Mouse (Mus musculus): ENCODE data around the gene Samd4. TPM values are rescaled to one million over a fixed set of nuclear protein-coding genes. Genes with fewer than 3 reads are reported as not detected.

Samd4 gene
- polyA plus RNA-seq, 1 experiment from 2014 or later: 0.87 TPM

DNA sequence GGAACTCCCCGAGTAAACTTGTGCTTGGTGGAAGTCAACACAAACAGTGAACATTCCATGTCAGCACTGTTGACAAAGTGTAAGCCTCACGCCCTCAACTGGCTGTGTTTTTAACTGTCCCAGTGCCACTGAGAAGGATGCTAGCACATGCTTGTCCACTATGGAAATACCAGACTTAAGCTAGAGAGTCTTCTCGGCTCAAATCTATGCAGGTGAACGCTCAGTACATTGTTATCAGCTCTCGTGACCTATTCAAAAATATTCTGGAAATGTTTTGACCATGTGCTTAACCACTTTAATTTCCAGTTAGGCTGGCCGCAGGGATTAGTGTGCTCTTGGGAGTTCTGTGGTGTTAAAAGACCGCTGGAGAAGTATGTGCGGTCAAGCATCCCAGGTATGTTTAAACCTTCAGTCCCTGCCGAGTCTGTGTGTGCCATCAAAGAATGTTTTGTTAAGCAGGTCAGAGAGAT is 73.0 kb downstream of the Samd4 start:
- no peaks in the 10 kb centered on the region for H3K4me1 ChIP-seq (ENCODE audit: control insufficient read depth, low read depth, low read length)
- no peak for ATAC-seq (ENCODE audit: low read depth)
- H3K9ac ChIP-seq (ENCODE audit: low read depth, low read length): no peak overlapping the region
- whole genome bisulfite sequencing (ENCODE audit: insufficient replicate concordance): 52% methylated on average over 9 of the region's 9 CpGs
- H3K27ac ChIP-seq (ENCODE audit: low read length): no peak overlapping the region
- H3K27me3 ChIP-seq (ENCODE audit: control insufficient read depth, insufficient read depth, low read depth, low read length): no peaks in the 10 kb centered on the region
- no peak overlapping the region for H3K4me3 ChIP-seq (ENCODE audit: low read depth, low read length)
- no peaks in the 10 kb centered on the region for H3K9me3 ChIP-seq (replicated peaks; ENCODE audit: control insufficient read depth, low read length)
- no peaks in the 10 kb centered on the region for H3K36me3 ChIP-seq (ENCODE audit: control insufficient read depth, insufficient read depth)
- H3K4me2 ChIP-seq (ENCODE audit: low read depth, low read length): no peak overlapping the region

DNA sequence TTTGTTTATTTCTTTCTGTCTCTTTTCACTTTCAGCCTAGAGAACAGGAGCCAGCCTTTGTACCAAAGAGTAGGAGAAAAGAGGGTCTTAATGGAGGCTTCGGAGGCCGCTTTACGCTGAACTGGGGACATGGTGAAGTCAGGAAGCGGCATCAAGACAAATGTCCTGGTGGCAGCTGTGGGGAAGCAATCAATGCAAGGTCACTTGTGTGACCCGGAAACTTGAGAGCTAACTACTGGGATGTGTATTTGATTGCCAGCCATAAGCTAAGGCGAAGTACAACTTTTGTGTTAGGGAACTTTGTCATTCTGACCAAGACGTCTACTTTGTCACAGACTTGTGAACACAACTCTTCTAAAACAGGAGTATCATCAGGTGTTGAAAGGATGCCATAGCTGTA is 73.5 kb downstream of the Samd4 start:
- ATAC-seq (ENCODE audit: low read depth): no peak
- no peaks in the 10 kb centered on the region for H3K27me3 ChIP-seq (ENCODE audit: control insufficient read depth, insufficient read depth, low read depth, low read length)
- 33% methylated on average over 7 of the region's 7 CpGs for WGBS (ENCODE audit: insufficient replicate concordance)
- H3K9ac ChIP-seq (ENCODE audit: low read depth, low read length): no peak overlapping the region
- H3K4me3 ChIP-seq (ENCODE audit: low read depth, low read length): no peak overlapping the region
- no peaks in the 10 kb centered on the region for H3K4me1 ChIP-seq (ENCODE audit: control insufficient read depth, low read depth, low read length)
- no peaks in the 10 kb centered on the region for H3K36me3 ChIP-seq (ENCODE audit: control insufficient read depth, insufficient read depth)
- no peak overlapping the region for H3K4me2 ChIP-seq (ENCODE audit: low read depth, low read length)
- H3K27ac ChIP-seq (ENCODE audit: low read length): no peak overlapping the region
- H3K9me3 ChIP-seq (replicated peaks; ENCODE audit: control insufficient read depth, low read length): no peaks in the 10 kb centered on the region

DNA sequence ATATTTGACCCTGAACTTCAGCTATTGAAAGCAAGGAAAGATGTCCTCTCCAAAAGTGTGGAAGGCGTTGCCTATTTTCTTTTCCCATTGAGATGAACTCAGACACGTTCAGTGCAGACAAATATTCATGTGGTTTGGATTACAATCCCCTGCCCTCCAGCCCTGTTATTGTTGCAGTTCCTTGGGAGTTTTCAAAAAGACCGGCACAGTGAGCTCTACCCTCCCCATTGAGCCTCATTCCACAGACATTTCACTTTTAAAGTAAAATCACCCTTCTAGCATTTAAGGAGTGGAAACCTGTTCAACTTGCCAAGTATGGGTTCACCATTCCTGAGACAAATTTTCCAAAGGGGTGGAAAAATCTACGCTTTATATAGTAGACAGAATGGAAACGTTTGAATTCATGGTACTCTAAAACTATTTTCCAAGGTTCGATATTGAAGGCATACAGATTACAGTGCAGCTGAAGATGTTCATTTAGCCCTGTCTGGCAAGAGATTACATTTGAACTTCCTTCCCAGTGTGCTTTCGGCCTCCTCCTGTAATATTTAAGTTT is 76.6 kb downstream of the Samd4 start:
- no peak overlapping the region for H3K4me2 ChIP-seq (ENCODE audit: low read depth, low read length)
- H3K9ac ChIP-seq (ENCODE audit: low read depth, low read length): no peak overlapping the region
- no peaks in the 10 kb centered on the region for H3K27me3 ChIP-seq (ENCODE audit: control insufficient read depth, insufficient read depth, low read depth, low read length)
- H3K36me3 ChIP-seq (ENCODE audit: control insufficient read depth, insufficient read depth): no peaks in the 10 kb centered on the region
- H3K4me1 ChIP-seq (ENCODE audit: control insufficient read depth, low read depth, low read length): no peaks in the 10 kb centered on the region
- no peak overlapping the region for H3K27ac ChIP-seq (ENCODE audit: low read length)
- no peak for ATAC-seq (ENCODE audit: low read depth)
- no peaks in the 10 kb centered on the region for H3K9me3 ChIP-seq (replicated peaks; ENCODE audit: control insufficient read depth, low read length)
- WGBS (ENCODE audit: insufficient replicate concordance): 66% methylated on average over 7 of the region's 7 CpGs
- no peak overlapping the region for H3K4me3 ChIP-seq (ENCODE audit: low read depth, low read length)

DNA sequence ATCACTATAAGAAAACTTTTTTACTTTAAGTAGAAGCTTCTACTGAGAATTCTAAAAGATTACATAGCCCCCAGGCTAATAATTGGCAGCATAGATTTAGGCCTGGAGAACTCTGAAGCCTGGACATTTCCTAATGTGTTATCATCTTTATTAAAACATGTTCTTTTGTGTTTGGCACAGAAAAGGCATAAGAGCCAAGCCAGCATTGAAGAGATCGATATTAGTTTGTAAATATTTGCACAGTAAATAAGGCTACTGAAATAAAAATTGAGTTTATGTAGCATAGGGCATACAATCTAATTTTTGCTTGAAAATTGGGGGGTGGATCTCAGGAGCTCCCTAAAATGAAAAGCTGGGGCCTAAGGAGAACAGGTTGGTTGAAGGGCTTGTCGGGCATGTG is 77.2 kb downstream of the Samd4 start:
- Histone ChIP-seq H3K9me3 (replicated peaks; ENCODE audit: control insufficient read depth, low read length) (no peaks in the 10 kb centered on the region), H3K27me3 (ENCODE audit: control insufficient read depth, insufficient read depth, low read depth, low read length) (no peaks in the 10 kb centered on the region), H3K4me1 (ENCODE audit: control insufficient read depth, low read depth, low read length) (no peaks in the 10 kb centered on the region), H3K4me2 (ENCODE audit: low read depth, low read length) (no peak overlapping the region), H3K36me3 (ENCODE audit: control insufficient read depth, insufficient read depth) (no peaks in the 10 kb centered on the region), H3K27ac (ENCODE audit: low read length) (no peak overlapping the region), H3K4me3 (ENCODE audit: low read depth, low read length) (no peak overlapping the region), H3K9ac (ENCODE audit: low read depth, low read length) (no peak overlapping the region)
- 58% methylated on average over 2 of the region's 2 CpGs for WGBS (ENCODE audit: insufficient replicate concordance)
- ATAC-seq (ENCODE audit: low read depth): no peak

DNA sequence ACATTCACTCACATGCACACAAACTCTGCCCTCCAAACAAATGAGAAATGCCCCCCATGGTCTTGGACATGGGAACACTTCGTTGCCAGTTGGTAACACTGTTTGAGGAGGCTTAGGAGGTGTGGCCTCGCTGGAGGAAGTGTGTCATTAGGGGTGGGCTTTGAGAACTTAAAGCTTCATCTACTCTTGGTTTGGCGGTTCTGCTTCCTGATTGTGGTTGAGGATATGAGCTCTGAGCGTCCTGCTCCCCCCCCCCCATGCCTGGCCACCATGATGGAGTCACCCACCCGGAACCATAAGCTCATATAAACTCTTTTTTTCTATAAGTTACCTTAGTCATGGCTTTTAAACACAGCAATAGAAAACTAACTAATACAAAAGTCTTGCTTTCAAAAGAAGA is 80.2 kb downstream of the Samd4 start:
- H3K36me3 ChIP-seq (ENCODE audit: control insufficient read depth, insufficient read depth): no peaks in the 10 kb centered on the region
- H3K9me3 ChIP-seq (replicated peaks; ENCODE audit: control insufficient read depth, low read length): no peaks in the 10 kb centered on the region
- H3K9ac ChIP-seq (ENCODE audit: low read depth, low read length): no peak overlapping the region
- no peaks in the 10 kb centered on the region for H3K4me1 ChIP-seq (ENCODE audit: control insufficient read depth, low read depth, low read length)
- H3K4me2 ChIP-seq (ENCODE audit: low read depth, low read length): no peak overlapping the region
- 44% methylated on average over 5 of the region's 5 CpGs for WGBS (ENCODE audit: insufficient replicate concordance)
- no peak overlapping the region for H3K27ac ChIP-seq (ENCODE audit: low read length)
- ATAC-seq (ENCODE audit: low read depth): no peak
- peaks cover 3% of the 10 kb centered on the region; the same call in 1 of the 2 replicates for H3K27me3 ChIP-seq (ENCODE audit: control insufficient read depth, insufficient read depth, low read depth, low read length)
- H3K4me3 ChIP-seq (ENCODE audit: low read depth, low read length): no peak overlapping the region

DNA sequence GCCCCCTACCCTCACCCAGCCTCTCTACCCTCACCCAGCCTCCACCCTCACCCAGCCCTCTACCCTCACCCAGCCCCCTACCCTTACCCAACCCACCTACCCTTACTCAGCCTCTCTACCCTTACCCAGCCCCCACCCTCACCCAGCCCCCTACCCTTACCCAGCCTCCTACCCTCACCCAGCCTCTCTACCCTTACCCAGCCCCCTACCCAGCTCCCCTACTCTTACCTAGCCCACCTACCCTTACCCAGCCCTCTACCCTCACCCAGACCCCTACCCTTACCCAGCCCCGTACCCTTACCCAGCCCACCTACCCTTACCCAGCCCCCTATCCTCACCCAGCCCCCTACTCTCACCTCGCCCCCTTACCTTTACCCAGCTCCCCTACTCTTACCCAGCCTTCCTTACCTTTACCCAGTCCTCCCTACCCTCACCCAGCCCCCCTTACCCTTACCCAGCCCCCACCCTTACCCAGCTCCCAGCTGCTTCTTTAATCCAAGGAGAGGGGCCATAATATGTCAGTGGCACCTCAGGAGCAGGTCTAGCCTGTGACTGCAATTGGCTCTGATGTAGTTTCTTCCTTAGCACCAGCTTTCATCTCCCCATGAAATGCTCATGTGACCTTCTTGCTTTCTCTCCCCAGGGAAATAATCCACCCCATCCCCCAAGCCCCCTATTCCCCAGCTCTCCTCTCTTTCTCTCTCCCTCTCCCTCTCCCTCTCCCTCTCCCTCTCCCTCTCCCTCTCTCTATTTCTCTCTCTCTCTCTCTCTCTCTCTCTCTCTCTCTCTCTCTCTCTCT is 81.6 kb downstream of the Samd4 start:
- Histone ChIP-seq H3K4me2 (ENCODE audit: low read depth, low read length) (no peak overlapping the region), H3K4me3 (ENCODE audit: low read depth, low read length) (no peak overlapping the region), H3K36me3 (ENCODE audit: control insufficient read depth, insufficient read depth) (no peaks in the 10 kb centered on the region), H3K27ac (ENCODE audit: low read length) (no peak overlapping the region), H3K9ac (ENCODE audit: low read depth, low read length) (no peak overlapping the region), H3K27me3 (ENCODE audit: control insufficient read depth, insufficient read depth, low read depth, low read length) (peaks cover 3% of the 10 kb centered on the region; the same call in 1 of the 2 replicates), H3K9me3 (replicated peaks; ENCODE audit: control insufficient read depth, low read length) (no peaks in the 10 kb centered on the region), H3K4me1 (ENCODE audit: control insufficient read depth, low read depth, low read length) (no peaks in the 10 kb centered on the region)
- 68% methylated on average over 2 of the region's 2 CpGs for WGBS (ENCODE audit: insufficient replicate concordance)
- ATAC-seq (ENCODE audit: low read depth): no peak

DNA sequence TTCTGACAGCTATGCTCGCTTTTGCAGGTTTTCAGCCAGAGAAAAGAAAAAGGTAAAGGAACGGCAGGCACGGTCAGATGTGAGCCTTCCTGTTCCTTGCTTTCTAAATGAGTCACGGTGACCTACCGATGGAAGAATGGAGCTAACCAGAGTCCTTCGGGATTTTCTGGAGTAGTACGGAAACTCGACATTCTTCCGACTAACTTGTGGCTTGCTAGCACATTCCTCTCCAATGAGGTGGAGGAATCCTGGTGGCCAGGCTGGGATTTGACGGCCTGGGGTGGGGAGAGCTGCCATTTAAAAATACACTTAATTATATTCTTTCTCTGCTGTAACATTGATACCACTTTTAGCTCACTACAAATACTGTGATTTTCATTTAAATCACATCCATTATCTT is 83.6 kb downstream of the Samd4 start:
- WGBS (ENCODE audit: insufficient replicate concordance): 53% methylated on average over 10 of the region's 10 CpGs

DNA sequence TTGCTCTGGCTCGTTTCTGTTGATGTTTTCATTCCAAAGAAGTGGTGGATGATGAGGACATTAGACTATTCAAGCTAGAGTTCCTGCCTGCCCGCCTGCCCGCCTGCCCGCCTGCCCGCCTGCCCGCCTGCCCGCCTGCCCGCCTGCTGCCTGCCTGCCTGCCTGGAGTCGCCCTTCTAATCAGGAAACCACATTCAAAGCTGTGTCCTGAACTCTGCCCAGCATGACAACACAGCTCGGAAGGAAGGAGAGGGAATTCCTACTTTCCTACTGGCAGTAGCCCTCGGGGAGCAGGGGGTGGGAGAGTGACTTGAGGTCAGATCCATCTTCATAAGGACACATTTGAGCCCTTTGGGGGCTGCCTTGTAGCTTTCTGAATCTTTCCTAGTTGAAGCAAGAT is 85.4 kb downstream of the Samd4 start:
- no peak overlapping the region for H3K9ac ChIP-seq (ENCODE audit: low read depth, low read length)
- H3K27me3 ChIP-seq (ENCODE audit: control insufficient read depth, insufficient read depth, low read depth, low read length): peaks cover 3% of the 10 kb centered on the region; the same call in 1 of the 2 replicates
- no peak overlapping the region for H3K4me3 ChIP-seq (ENCODE audit: low read depth, low read length)
- H3K4me2 ChIP-seq (ENCODE audit: low read depth, low read length): no peak overlapping the region
- no peaks in the 10 kb centered on the region for H3K9me3 ChIP-seq (replicated peaks; ENCODE audit: control insufficient read depth, low read length)
- H3K4me1 ChIP-seq (ENCODE audit: control insufficient read depth, low read depth, low read length): no peaks in the 10 kb centered on the region
- H3K27ac ChIP-seq (ENCODE audit: low read length): no peak overlapping the region
- no peak for ATAC-seq (ENCODE audit: low read depth)
- whole genome bisulfite sequencing (ENCODE audit: insufficient replicate concordance): 15% methylated on average over 11 of the region's 11 CpGs
- H3K36me3 ChIP-seq (ENCODE audit: control insufficient read depth, insufficient read depth): no peaks in the 10 kb centered on the region

More for the DNA sequence above, 83.6 kb downstream of the Samd4 start:
- Histone ChIP-seq H3K9ac (ENCODE audit: low read depth, low read length) (no peak overlapping the region), H3K27me3 (ENCODE audit: control insufficient read depth, insufficient read depth, low read depth, low read length) (peaks cover 3% of the 10 kb centered on the region; the same call in 1 of the 2 replicates), H3K4me2 (ENCODE audit: low read depth, low read length) (no peak overlapping the region), H3K9me3 (replicated peaks; ENCODE audit: control insufficient read depth, low read length) (no peaks in the 10 kb centered on the region), H3K36me3 (ENCODE audit: control insufficient read depth, insufficient read depth) (no peaks in the 10 kb centered on the region), H3K4me1 (ENCODE audit: control insufficient read depth, low read depth, low read length) (no peaks in the 10 kb centered on the region), H3K27ac (ENCODE audit: low read length) (no peak overlapping the region), H3K4me3 (ENCODE audit: low read depth, low read length) (no peak overlapping the region)
- no peak for ATAC-seq (ENCODE audit: low read depth)

DNA sequence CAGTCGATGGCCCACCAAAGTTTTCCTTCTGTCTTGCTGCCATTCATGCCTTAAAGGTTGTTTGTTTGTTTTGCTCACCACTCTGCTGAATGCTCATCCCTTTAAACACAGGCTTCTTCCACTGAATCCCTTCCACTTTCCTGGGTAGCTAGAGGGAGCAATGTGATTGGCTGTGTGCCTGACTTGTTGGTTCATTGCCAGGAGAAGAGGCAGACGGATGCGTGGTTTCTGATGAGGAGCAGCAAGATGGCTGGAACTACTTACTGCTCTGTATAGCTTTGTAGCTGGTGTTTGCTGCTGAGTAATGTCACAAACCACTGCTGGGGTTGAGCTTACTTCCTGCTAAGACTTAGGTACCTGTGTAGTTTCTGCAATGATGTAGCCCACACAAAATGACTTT is 88.0 kb downstream of the Samd4 start:
- no peak for ATAC-seq (ENCODE audit: low read depth)
- Histone ChIP-seq H3K27ac (ENCODE audit: low read length) (no peak overlapping the region), H3K4me1 (ENCODE audit: control insufficient read depth, low read depth, low read length) (no peaks in the 10 kb centered on the region), H3K27me3 (ENCODE audit: control insufficient read depth, insufficient read depth, low read depth, low read length) (peaks cover 3% of the 10 kb centered on the region; the same call in 1 of the 2 replicates), H3K9me3 (replicated peaks; ENCODE audit: control insufficient read depth, low read length) (no peaks in the 10 kb centered on the region), H3K36me3 (ENCODE audit: control insufficient read depth, insufficient read depth) (no peaks in the 10 kb centered on the region), H3K9ac (ENCODE audit: low read depth, low read length) (no peak overlapping the region), H3K4me3 (ENCODE audit: low read depth, low read length) (no peak overlapping the region), H3K4me2 (ENCODE audit: low read depth, low read length) (no peak overlapping the region)
- 65% methylated on average over 3 of the region's 3 CpGs for WGBS (ENCODE audit: insufficient replicate concordance)
